Mouse (Mus musculus): Measurements from ENCODE around the gene Svbp.

The Svbp gene

GRCm38 (mm10) chr4:119194909-119195581 is at the start of gene Svbp:
TSS of gene Svbp (plus strand) at chr4:119195306.
- DNase-seq (ENCODE audit: low read depth, low spot score) = peak; percentile 92

GRCm38 (mm10) chr4:119146816-119147215 is 48.3 kb upstream of the Svbp start:
- no peak for DNase-seq (ENCODE audit: low read depth, low spot score)

- DNase-seq (ENCODE audit: low read depth, low spot score) = no peak
Measured at GRCm38 (mm10) chr4:119147347-119147746, 47.8 kb upstream of the Svbp start.

DNA sequence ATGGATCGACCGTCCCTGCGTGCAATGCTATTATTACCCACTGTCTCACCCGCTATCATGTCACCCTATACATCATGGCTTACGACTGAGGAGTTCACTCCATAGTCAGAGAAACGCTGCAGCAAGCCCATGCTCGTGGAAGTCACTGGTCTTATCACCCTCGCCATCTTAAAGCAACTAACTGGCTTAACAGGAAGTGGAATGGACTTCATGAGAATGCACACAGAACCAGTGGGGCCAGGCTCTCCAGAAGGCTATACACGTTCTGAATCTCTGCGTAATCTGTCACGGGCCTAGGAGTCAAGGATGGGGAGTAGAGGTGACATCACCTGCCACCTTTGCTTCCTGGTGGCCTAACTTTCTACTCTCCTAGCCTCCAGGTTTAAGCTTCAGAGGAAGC is 46.4 kb upstream of the Svbp start:
- DNase-seq (ENCODE audit: low read depth, low spot score) = no peak

DNA sequence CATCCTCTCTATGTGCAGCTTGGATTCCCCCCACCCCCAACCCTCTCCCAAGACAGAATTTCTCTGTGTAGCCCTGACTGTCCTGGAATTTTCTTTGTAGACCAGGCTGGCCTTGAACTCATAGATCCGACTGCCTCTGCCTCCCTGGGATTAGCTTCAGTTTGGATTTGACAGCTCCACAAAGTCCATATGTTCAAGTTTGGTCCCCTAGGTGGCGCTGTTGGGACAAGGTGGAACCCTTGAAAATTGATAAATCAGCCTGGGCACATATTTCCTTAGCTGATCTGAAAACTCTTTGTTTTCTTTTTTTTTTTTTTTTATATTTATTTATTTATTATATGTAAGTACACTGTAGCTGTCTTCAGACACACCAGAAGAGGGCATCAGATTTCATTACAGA is 37.9 kb upstream of the Svbp start:
- DNase-seq (ENCODE audit: low read depth, low spot score) = peak; percentile 79

GRCm38 (mm10) chr4:119157891-119158290 is 37.2 kb upstream of the Svbp start:
- no peak for DNase-seq (ENCODE audit: low read depth, low spot score)

- DNase-seq (ENCODE audit: low read depth, low spot score) = no peak
Measured at GRCm38 (mm10) chr4:119161358-119161757, 33.7 kb upstream of the Svbp start.

GRCm38 (mm10) chr4:119162990-119163389 is 32.1 kb upstream of the Svbp start:
- no peak for DNase-seq (ENCODE audit: low read depth, low spot score)

GRCm38 (mm10) chr4:119165916-119166315 is 29.2 kb upstream of the Svbp start:
- peak; percentile 28 for DNase-seq (ENCODE audit: low read depth, low spot score)

DNA sequence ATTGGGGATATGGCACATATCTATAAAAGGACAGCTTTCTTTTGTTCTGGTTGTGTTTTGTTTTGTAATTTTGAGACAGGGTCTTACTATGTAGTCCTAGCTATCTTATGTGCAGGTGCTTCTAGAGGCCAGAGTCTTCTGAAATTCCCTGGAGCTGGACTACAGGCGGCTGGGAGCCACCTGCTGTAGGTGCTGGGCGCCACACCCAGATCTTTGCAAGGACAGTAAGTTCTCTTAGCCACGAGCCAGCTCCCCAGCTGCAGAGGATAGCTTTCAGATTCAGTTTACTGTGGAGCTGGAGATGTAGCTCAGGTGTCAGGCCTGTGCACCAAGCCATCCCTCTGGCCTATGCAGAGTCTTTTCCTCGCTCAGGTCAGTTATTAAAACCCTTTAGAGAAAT is 28.0 kb upstream of the Svbp start:
- peak; percentile 34 for DNase-seq (ENCODE audit: low read depth, low spot score)

- peak; percentile 89 for DNase-seq (ENCODE audit: low read depth, low spot score)
Measured at GRCm38 (mm10) chr4:119167663-119168062, 27.4 kb upstream of the Svbp start.

DNA sequence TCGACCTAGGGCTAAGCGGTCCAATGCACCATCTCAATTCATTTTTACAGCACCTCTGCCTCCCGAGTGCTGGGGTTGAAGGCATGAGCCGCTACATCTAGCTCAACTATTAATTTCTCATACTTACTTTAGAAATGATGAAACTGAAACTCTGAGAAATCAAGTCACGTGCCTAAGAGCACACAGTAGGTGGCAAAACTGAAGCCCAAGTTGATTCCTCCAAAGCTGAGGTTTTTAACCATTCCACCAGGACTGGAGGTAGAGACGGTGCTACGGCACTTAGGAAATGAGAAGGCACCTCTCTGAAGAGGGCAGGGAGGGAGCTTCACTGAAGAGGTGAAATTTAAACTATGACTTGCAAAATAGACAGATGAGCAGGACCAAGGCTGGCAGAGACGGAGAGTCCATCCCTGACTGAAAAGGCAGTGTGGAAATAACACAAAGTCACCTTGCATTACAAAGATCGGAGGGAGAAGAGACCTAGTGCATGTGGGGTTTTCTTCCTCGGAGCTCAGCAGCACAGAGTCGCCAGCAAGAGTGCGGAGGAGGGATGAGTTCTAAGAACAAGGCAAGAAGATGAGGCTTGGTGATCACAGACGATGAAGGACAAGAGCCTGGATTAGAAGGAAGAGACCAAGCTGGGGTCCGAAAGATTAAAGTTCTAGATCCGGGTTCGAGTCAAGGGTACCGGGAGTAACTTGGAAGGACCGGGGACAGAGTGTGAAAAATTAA is 22.0 kb upstream of the Svbp start:
- peak; percentile 25 for DNase-seq (ENCODE audit: low read depth, low spot score)

- peak; percentile 97 for DNase-seq (ENCODE audit: low read depth, low spot score)
Measured at GRCm38 (mm10) chr4:119173851-119174453, 21.2 kb upstream of the Svbp start, which contains the start of gene Zfp691. TSS of gene Zfp691 (minus strand) at chr4:119174195.

GRCm38 (mm10) chr4:119177702-119178101 is 17.4 kb upstream of the Svbp start:
- no peak for DNase-seq (ENCODE audit: low read depth, low spot score)

DNA sequence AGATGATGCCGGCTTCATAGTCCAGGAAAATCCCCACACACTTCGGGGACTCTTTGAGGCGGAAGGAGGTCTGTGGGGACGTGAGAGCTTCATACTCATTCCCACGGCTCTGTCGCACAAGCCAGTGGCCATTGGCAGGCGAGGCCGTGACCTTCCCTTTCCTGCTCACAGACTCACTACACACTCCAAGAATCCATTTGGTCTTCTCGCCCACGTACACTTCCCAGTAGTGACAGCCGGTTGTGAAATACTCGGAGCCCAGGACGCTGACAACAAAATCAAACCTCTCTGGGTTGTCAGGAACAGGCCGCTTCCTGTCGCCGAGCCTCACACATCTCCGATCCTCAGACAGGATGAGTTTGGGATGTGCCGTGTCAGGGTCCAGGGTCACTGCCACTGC is 16.8 kb upstream of the Svbp start:
- DNase-seq (ENCODE audit: low read depth, low spot score) = no peak

DNA sequence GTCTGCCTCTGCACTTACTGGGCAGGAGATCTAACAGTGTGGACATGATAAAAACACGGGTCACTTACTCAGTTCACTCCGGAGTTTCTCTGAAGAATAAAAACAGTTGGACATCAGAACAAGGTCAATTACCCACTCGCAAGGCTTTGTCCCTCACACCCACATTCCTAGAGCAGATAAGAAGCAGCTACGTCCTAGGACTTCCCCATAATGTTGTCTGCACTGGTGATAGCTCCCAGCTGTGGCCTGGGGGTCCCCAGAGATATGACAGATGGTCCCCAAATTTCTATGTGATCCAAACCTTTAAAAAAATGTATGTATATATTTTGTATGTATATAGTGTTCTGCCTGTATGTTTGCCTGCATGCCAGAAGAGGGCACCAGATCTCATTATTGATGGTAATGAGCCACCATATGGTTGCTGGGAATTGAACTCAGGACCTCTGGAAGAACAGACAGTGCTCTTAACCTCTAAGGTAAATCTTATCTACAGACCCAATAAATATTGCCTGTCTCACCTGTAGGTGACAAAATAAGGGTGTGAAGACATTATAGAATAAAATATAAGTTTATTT is 14.9 kb upstream of the Svbp start:
- DNase-seq (ENCODE audit: low read depth, low spot score) = peak; percentile 30

DNA sequence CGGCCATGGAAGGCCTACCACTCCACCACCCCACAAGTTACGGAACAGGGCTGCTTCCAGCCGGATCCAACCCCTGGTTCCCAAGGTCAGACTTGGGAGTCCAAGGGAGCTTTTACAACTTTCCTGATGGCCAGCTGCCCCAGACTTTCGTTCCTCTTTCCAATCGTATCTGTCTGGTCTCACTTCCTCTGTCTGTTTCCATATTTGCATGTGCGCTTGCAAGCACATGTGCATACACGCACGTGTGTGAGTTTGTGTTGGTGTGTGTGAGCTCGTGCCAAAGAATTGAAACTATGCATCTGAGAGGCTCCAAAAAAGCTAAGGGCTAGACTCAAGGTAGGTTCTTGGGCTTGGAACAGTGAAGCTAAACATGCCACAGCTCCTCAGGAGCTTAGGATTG is 13.7 kb upstream of the Svbp start:
- DNase-seq (ENCODE audit: low read depth, low spot score) = no peak

DNA sequence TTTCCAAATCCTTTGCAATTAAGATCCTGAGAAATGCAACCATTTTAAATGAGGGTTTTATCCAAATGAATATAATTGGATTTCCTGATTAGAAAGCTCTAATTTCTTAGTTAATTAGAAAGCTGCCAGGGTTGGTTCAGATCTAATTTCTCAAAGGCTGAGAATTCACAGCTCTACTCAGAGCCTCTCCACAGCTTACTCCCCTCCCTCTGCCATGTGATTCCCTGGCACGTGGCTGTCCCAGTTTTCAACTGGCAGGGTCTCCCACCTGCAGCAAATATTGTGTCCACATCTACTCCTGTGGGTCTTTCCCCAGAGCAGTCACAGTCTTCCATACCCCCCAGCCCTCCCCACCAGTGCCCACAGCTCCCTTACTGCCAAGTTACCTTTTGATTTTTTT is 11.6 kb upstream of the Svbp start:
- no peak for DNase-seq (ENCODE audit: low read depth, low spot score)

- DNase-seq (ENCODE audit: low read depth, low spot score) = no peak
Measured at GRCm38 (mm10) chr4:119185771-119186170, 9.3 kb upstream of the Svbp start.

DNA sequence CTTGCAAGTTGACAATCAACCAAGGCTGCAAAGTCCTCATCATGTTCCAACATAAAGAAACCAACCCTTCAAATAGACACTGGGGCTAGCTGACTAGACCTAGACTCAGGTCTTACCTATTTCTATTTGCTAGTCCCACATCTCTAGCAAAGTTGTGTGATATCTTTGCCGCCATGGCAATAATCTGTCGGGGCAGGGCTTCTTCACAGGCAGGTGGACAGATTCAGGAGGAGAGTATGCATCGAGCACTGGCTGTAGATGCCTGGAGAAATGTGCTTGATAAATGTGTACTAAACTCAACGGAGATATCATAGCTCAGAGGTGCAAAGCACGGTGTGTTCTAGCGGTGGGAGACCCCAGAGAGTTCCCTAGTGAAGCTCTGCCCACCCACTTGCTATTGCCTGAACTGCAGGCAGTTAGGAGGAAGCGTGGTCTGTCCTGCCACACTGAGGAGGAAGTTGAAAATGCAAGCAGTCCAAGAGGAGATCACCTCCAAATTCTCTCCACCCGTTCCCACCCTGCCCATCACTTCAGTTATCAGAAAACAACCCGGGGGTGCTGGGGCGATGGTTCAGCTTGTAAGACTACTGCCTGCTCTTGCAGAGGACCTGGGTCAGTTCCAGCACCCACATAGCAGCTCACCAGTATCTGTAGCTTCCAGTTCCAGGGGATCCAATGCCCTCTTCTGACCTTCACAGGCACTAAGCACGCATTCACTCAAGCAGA is 6.9 kb upstream of the Svbp start:
- DNase-seq (ENCODE audit: low read depth, low spot score) = no peak

DNA sequence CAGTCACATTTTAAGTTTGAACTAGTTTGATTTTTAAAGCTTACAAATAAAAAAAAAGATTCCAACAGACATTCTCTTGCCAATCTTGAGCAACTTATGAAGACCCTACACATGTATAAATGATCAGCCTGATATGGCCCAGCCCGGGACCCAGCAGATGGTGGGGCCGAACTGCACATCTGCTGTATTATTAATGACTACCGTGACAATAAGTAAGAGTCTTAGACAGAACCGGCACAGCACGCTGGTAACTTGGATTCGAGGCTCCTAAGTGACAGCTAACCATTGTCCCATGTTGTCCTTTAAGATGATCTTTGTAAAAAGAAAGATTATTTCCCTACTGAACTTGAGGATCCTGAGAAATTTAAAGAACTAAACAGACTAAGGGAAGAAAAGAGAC is 5.7 kb upstream of the Svbp start:
- DNase-seq (ENCODE audit: low read depth, low spot score) = no peak

DNA sequence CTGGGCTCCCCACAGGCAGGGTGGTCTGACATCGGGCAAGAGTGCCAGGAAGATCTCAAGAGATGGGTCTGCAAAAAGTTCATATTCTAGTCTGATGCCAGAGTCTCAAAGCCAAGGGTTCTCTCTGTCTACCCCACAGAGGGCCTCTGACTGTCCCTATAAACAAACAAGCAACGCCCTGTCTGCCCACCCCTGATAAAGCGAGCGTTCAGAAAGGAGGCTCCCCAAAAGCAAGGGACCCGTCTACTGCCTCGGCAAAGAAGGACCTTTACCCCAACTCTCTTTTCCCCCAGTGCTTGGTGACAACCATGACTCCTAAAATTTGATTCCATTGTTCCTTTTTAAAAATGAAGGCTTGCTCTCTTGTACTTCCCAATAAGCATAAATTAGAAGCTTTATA is 5.2 kb upstream of the Svbp start, which contains the start of gene Ermap:
Gene Ermap (minus strand): TSS at position 148 of the 400 bp plus-strand sequence.
- DNase-seq (ENCODE audit: low read depth, low spot score) = no peak

Measured in ZHBTc4 (cell line).